Mouse (Mus musculus) spleen, adult 18-20 months (tissue): ENCODE data around the gene Nlk.
A peak's percentile ranks its signal among the peaks of the same experiment; 100 is the strongest.
"Not testable (repeated sequence)": the region's sequence is repeated elsewhere in the genome, so short reads cannot be mapped to it uniquely, and the experiment has no call there.

Experiments used
- DNase-seq, 2 experiments: peaks; one replicate each; pipeline ENCODE4 v3.0.0; 2022; ENCODE audit warnings: mixed read lengths in 2 of 2

The Nlk gene

DNA sequence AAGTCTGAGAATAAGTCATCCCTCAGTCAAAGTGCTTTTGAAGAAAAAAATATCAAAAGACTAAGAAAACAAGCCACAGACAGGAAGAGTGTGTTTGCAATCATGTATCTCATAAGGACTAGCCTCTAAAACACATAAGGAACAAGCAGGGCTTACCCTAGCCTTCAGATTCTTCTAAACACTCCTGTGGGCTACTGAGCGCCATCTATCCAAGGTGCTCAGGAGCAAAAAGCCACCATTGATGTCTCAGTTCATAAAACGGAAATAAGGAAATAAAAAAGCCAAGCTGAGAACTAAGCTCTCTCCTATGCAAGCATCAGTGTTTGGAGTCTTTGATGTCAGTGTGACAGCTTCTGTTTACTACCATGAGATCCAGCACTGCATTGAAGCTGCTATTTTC lies 18.4 kb downstream of the Nlk start:
- DNase-seq, result no peak

DNA sequence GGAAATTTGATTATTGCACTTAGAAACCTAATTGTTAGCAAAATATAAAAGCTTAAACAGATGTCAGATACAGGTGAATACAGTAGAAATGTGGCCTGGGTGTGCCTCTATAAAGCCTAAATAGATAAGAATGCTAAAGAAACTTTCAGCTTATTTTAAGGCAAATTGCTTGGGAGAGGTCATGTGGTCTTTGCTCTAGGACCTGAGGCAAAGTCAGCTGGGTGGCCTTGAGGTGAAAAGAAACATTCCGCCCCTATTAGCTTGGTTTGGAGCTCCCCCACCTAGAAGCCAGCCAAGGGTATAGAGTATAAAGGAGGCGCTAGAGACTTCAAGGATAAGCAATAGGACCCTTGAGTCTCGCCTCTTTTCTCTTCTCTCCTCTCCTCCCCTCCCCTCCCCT lies 28.5 kb downstream of the Nlk start:
- DNase-seq, result no peak

DNA sequence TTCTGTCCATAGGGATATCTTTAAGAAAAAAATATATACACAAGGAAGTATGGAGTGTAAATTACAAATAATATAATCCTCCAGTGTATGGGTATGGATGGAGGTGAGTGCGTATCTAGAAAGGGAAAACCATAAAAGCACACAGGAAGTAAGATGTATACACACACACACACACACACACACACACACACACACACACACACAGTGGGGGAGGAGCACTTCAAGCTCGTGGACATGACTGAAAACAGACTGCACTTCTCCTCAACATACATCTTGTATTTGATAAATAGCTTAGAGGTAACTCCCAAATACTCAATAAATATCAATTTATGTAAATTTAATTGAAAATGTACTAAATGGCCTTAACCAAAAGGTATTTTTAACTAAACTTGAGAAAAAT lies 32.3 kb downstream of the Nlk start:
- DNase-seq, result no peak

DNA sequence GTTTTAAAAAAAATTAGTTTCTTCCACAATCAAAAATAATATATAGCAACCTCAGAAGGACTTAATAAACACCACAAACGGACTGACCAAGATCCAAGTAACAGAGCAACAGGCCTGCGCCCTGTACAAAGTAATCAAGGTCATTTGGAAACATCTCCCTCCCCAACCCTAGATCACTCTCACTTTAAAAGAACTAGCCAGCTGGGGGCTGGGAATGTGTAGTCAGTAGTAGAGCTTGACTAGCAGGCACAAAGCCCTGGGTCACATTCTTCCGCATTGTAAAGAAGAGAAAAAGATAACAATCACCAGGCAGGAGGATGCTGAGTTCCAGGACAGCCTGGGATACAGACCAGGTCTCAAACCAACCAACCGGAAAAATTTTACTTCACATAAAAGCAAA lies 33.3 kb downstream of the Nlk start:
- no peak for DNase-seq

DNA sequence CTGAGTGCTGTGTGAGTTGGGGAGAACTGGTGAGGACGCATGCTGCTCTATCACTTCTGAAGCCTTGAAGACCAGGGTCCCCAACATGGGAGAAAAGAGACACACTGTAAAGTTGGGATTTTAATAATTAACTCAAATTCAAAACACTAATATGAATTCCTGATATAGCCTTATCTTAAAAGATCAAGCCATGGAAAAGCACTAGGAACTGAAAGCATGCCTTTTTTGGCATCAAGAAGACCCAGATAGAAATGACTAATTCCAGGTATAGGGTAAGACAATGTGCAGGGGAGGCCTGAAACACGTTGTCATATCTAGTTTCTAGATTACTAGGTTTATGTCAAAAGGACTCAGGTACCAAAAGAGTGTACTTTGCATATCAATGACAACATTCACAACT lies 48.0 kb downstream of the Nlk start:
- no peak for DNase-seq

DNA sequence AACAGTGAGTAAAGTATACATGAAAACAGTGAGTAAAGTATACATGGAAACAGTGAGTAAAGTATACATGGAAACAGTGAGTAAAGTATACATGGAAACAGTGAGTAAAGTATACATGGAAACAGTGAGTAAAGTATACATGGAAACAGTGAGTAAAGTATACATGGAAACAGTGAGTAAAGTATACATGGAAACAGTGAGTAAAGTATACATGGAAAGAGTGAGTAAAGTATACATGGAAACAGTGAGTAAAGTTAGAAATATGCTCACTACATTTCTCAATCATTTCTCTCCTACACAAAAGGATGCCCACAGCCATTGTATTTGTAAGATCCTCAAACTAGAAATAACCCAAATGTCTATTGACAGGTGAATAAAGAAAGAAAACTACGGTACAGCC lies 48.8 kb downstream of the Nlk start:
- not testable (repeated sequence) for DNase-seq

DNA sequence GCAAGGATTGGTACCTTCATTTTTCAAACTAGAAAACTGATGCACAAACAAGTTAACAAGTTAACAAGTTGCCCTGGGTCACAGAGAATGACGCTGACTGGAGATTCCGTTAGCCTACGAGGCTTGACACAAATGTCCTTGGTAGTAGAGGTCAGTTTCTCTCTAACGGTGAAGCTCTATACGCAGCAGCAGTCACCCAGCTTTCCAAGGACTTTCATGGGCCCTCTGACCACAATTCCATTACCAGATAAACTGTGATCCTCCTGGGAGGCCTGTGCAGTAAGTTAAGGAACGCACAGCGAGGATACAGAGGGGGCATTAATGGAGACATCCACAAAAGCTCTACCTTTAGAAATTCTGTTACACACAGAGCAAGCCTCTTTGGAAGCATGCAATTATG lies 53.4 kb downstream of the Nlk start:
- no peak for DNase-seq

DNA sequence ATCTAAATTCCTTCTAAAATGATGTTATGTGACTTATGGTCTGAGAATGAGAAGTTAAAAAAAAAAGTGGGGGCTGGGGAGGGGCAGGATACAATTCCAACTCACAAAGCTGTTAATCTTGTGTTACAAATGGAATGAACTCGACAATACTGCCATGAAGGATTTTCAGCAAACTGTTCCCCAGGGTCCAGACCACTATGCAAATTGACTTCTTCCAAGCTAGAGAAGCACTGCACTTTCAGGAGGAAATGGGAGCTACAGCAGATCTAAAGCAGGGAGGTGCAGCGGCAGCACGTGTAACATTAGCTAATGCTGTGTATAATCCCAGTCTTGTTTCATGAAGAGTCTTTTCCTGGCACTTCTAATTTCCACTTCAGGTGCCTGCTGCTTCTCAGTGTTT lies 55.0 kb downstream of the Nlk start:
- no peak for DNase-seq

DNA sequence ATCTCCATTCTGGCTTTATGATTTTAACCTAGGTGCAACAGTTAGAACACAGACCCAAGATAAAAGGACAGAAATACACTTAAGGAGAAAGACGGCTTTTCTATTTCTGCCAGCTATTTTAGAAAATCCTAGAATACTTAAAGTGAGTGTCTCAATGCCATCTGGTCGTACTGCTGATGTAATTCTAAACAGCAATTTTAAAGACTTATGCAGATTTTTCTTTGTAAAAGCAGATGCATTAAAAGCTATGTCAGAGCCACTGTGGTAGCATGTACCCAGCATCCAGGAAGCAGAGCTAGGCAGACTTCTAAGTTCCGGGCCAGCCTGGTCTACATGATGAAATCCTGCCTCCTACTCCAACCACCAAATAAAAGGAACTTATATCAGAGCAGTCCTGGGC lies 56.1 kb downstream of the Nlk start:
- DNase-seq, result no peak

DNA sequence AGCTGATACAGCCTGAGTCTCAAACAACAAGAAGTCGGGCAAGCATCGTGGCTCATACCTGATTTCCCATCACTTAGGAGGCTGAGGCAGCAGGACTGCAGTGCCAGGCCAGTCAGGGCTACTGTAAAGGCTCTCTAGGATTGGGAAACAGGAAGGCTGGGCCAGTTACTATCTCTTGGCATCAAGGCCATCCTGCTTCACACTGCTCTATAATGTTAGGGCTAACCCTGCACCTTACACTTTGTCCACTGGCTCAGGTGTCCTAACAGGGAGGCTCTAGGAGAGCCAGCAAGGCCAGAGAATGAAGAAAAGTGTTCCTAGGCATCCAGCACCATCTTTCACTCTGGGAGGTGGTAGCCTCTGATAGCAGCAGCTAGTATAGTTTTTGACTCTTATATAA lies 64.4 kb downstream of the Nlk start:
- DNase-seq, result no peak

DNA sequence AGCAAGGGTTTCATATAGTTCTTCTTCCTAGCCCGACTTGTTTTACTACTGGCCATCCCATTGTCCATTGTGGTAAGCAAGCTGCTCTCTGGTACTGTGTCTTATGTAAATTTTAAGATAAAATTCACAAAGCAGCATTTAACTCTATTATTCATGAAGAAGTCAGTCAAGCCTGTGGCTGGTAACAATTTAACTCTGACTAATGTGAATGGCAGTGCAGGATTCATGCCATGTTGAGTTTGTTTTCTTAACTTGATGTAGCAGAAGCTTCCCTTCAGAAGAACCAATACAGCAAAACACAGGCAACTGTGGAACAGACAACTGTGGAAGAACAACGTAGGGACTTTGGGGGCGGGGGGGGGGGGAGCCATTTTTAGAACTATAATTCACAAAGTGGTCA lies 68.3 kb downstream of the Nlk start:
- DNase-seq, result no peak

DNA sequence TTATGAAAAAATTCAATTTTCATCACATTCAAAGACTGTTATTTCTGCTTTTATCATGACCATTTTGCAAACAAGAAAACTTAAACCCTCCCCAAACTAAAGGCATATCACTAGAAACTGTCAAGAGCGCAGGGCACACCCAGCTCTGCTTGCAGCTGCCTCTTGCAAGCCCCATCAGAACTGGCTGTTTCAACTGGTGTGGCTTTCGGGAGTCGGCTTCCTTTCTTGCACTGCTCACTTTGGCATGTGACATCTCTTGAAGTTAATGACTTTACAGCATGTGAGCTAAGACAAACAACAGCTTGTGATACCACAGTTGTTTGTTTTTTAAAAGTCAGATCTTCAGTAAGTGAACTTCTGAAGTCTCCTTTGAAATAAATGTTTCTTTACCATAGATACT lies 72.8 kb downstream of the Nlk start:
- no peak for DNase-seq

DNA sequence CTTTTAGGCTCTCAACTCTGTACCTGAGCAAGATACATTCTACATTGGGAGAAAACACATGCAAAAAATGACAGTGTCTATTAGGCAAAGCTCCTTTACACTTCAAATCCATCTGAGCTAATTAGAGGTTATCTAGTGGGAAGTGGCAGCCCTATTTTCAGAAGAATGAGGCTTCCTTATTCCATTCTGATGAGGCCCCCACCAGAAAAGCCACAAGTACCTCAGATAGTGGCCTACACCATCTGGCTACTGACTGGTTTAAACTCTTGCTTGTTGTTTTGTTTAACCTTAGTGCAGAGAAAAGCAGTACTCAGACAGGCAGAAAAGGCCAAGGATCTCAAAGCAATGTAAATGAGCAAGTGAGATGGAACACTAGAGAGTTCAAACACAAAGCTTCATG lies 75.2 kb downstream of the Nlk start:
- no peak for DNase-seq

DNA sequence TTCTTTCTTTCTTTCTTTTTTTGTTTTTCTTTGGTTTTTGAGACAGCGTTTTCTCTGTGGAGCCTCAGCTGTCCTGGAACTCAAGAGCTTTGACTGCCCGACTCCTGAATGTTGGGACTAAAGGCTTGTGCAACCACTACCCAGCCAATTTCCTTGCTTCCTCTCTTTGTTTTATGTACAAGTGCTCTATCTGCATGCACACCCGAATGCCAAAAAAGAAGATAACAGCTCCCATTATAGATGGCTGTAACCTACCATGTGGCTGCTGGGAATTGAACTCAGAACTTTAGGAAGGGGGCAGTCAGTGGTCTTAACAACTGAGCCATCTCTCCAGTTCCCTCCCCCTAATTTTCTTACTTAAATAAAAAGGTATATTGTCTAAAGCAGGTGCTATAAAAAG lies 77.0 kb downstream of the Nlk start:
- DNase-seq, result no peak

DNA sequence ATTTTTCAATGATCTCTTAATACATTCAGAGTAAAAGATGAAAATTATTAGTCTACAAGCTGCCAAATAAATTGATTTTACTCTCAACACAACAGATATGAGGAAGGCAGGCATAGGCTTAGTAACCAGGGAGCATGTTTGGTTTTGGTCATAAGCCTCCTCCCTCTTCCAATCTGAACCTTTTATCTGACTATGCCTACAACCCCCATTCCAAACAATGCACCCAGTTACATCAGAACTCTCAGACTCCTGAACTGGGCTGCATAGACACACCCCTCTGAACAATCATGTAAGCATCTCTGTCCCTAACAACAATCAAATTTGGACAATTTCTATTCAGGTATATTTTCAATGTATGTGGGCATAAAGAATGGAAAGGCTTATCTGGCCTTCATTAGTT lies 85.9 kb downstream of the Nlk start:
- no peak for DNase-seq

DNA sequence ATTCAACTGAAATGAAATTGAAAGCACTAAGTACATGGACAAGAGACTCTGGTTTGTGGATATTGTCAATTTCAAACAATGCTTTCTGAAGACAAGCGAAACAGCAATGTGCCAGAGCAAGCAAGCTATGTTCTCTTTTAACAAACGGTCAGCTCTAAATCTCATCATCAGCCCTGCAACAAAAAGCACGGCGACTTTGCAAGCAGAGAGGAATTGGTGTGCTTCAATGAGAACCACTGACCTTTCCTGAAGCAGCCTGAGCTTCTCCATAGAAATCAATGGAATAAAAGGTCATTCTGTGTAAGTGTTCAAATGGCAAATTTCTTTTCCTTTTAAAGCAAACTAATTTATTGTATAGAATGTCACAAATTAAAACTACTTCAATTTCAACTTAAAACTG lies 87.5 kb downstream of the Nlk start:
- DNase-seq, result no peak

DNA sequence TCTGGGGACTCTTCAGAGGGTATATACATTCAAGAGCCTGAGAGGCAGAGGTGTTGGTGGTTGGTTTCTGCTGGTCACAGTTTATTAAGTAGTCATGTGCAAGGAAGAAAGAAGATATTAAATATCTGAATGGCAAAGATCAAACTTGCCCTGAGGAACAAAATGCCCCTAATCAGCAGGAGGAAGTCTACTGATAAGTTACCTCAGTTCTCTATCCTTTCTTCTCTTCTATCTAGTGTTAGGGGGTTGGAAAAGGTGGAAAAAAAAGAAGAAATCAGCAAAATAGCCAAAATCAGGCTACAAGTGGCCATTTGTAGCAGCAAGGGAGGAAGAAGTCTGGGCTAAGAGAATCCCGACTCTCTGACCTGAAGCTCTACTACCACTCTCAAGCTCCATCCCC lies 92.3 kb downstream of the Nlk start:
- no peak for DNase-seq

DNA sequence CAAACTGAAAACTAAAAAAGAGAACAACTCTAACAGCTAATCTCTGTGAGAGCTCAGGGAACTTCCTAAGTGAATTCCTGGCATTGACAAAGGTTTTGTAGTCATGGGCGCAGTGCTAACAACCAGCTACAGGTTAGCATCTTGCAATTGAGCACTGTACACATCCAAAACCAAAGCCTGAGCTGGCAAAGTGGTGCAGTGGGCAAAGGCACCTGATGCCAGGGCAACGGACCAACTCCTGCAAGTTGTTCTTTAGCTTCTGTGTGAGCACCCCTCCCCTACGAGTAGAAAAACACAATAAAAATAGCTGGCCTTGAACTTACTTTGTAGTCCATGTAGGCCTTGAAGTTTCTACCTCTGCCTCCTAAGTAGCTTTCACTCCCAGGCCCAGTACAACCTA lies 94.4 kb downstream of the Nlk start:
- DNase-seq, result no peak

DNA sequence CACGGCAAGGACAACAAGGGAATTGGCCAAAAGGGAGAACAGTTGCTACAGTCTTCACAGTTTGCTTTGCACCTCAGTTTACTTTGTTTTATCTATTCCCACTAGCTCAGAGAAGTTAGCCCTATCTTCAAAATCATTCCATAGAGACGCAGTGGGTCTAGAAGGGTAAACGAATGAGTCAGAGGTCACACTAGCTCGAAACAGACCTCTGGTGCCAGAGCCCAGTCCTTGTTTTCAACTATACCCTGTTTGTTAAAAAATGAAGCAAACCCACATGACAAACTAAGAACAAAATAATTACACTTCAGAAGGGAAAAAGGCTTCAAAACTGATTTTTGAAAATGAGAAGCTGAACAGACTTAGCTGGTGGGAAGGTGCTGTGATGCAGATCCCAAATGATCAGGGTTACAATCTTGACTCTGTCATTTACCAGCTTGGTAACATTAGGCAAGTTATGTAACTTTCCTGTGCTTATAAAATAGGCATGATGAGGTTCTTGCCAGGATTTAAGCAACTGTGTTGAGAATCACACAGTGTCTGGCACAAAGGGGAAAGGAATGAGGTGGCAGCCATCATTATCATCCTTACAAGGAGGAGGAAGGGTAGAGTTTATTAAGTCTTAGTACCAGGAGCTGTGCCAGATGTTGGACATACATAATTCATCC lies 96.1 kb downstream of the Nlk start:
- no peak for DNase-seq

DNA sequence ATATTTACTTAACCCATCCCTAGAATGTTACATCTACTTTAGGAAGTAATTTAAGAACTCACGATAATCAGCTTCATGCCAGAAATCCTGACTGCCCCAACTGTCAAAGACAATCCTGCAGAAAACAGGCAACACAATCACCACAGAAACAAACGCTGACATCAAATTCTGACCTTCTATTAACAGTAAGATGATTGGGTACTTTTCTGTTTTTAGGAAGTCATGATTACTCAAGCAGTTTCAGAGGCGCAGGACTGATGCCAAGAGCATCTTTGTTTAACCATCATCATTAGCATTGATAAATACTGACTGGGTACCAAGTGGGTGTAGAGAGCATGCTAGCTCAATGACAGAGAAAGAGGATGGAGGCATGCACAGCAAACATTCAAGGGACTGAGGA lies 96.7 kb downstream of the Nlk start:
- DNase-seq, result no peak

DNA sequence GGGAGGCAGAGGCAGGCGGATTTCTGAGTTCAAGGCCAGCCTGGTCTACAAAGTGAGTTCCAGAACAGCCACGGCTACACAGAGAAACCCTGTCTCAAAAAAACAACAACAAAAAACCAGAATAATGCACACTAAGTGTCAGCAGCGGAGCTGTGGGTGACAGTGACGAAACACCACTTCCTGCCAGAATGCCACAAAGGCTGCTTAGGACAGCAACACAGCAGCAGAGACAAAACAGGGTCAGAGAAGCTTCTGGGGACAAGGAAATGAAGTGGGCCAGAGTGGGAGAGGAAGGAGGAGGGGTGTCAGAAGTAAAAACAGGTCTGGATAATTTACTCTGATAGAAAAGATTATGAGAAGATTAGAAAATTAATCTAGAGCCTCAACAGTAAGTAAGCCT lies 97.1 kb downstream of the Nlk start:
- DNase-seq, result peak in 1 of 2 experiments; percentile 19

DNA sequence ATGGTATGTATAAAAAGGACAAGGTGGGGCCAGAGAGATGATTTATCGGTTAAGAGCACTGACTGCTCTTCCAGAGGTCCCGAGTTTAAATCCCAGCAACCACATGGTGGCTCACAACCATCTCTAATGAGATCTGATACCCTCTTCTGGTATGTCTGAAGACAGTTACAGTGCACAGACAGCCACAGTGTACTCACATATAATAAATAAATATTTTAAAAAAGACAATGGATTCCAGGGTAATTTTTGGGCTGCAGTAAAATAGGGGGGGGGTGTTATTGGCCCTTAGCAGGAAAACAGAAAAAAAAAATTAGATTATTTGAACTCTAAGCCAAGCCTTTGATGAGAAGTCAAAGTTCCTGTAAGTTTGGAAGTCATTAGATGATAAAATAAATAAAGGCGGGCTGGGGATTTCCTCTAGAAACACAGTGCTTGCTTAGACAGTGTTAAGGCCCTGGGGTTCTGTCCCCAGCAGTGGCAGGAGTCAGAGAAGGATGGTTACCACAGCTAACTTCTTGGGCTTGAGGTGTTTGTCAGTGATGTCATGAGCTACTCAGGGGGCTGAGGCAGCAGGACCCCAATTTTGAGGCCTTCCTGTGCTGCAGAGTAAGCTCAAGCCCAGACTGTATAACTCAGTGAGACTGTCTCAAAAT lies 98.3 kb downstream of the Nlk start:
- DNase-seq, result no peak

DNA sequence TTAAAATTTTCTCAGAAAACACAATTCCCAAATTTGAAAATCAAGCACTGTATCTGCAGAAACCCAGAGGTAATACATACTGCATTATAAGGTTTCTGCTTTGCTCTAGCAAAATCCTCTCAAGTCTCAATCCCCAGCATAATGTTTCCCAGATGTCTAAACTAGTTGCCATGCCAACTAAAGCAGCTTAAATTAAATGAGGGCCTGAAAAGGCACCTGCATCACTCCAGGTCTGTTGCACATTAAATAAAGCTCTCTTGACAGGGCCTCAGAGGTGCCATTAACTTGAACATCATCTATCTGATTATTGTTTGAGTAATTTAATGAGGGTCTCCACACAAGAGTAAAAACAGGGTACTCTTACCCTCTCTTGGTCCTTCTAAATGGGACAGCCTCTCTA lies 100.4 kb downstream of the Nlk start:
- no peak for DNase-seq

DNA sequence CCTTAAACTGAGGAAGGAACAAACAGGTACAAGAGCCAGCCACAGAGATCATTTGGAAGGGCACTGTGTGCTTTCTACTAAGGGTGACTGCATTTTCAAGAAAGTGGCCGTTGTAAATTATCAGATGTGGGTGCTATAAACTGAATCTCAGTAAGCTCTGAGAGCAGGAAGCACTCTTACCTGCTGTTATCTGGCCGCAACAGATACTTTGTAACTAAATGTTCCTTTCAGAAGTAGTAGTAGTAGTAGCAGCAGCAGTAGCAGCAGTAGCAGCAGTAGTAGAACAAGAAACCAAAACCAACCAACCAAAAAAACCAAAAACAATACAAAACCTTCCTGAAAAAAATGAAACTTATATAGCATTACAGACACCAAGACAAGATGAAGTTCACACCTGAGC lies 101.4 kb downstream of the Nlk start:
- DNase-seq, result no peak

DNA sequence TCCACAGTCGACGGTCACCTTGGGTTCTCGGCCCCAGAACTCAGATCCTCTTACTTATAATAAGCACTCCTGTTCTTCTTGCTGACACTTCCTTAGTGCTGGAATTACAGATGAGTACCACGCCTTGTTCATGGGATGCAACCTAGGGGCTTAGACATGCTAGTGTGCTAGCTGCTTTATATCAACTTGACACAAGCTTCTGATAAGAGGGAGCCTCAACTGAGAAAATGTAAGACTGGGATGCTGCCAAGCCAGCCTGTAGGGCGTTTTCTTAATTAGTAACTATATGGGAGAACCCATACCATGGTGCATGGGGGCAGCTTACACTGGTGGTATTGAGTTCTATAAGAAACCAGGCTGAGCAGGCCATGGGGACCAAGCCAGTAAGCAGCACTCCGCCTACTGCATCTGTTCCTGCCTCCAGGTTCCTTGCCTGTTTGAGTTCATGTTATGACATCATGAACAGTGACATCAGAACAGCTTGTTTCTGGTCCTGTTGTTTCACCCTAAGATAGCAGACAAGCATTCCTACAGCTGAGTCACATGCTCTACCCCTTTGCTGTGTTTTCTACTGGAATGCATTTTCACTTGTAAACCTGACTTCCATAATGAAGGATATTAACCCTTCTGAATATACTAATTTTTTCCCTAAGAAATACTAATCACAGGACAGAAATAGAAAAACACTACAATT lies 102.8 kb downstream of the Nlk start:
- no peak for DNase-seq
